8 mouse cellular contexts compared by ENCODE assay signal in the genomic region with DNA sequence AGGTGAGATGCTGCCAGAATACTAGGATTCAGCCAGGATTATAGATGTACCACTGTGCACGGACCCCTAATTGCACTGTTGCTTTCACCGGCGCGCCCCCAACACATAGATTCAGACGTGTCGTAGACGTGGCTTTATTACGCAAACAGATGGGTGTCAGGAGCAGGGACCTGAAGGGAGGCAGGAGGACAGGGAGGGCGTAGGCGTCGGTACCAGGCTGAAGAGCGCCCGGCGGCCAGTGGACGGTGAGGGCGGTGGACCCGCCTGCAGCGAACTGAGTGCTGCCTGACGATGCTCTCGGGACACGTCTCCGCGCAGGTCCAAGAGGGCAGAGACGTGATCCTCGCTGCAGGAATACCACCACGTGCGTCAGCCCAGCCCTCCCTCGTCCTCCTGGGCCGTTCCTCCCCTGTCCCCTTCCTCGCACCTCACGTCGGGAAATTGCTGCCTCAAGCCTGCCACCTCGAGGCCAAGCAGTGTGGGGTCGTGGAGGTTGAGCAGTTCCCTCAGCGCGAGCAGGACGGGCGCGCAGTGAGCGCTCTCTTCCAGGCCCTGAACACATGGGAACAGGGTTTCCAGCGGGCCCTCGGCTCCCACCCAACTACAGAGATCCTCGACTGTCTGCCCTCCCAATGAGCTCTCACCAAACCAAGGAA. TPM values are rescaled to one million over a fixed set of nuclear protein-coding genes. Genes with fewer than 3 reads are reported as not detected.
DNase-seq lines count a peak whose midpoint lies in the region; ATAC-seq and TF ChIP-seq lines count a peak whose summit lies in the region.

Gene 4931428F04Rik (minus strand): TSS at position 60 of the 656 bp plus-strand sequence.

- no peaks in the 10 kb centered on the region for H3K36me3 ChIP-seq in lung, embryonic 15.5 days

- peak; percentile 31 for ATAC-seq in lung, embryonic 15.5 days (ENCODE audit: borderline replicate concordance, extremely low read depth, low FRiP score, low TSS enrichment)

- peak within 1 kb of the TSS; percentile 65 for H3K27ac ChIP-seq in lung, embryonic 15.5 days
- H3K27ac ChIP-seq in olfactory bulb, adult 2 months (ENCODE audit: insufficient read depth, low read depth, low read length) = peak within 1 kb of the TSS; percentile 78

- WGBS in lung, embryonic 15.5 days = 3% methylated on average over 43 of the region's 43 CpGs
- 3% methylated on average over 43 of the region's 43 CpGs for WGBS in olfactory bulb, adult 2 months

- no peak for TF ChIP-seq CTCF in olfactory bulb, adult 2 months (IDR thresholded peaks at IDR 0.05; ENCODE audit: insufficient read depth, low read depth, low read length)

- H3K4me2 ChIP-seq in lung, embryonic 15.5 days = peak within 1 kb of the TSS; percentile 88

- DNase-seq in right cerebral cortex, adult 18-20 months = peak; percentile 60
- DNase-seq in right cerebral cortex, postnatal 36 days (ENCODE audit: low spot score in 2 of 2) = no peak
- peak; percentile 75 for DNase-seq in cerebellum, adult 8-10 months
- DNase-seq in forelimb bud, embryonic 11.5 days (ENCODE audit: low read depth, low spot score) = peak; percentile 57
- peak in 1 of 2 experiments; percentile 54 for DNase-seq in layer of hippocampus, adult 18-20 months (ENCODE audit: low spot score in 2 of 2)
- no peak for DNase-seq in natural killer cell, adult 2 months (ENCODE audit: low spot score in 2 of 2)

- H3K27me3 ChIP-seq in lung, embryonic 15.5 days = peaks cover 12% of the 10 kb centered on the region

- peak within 1 kb of the TSS; percentile 50 for H3K9ac ChIP-seq in lung, embryonic 15.5 days

- no peaks in the 10 kb centered on the region for H3K9me3 ChIP-seq in lung, embryonic 15.5 days

- H3K4me3 ChIP-seq in lung, embryonic 15.5 days = peak within 1 kb of the TSS; percentile 56
- H3K4me3 ChIP-seq in olfactory bulb, adult 2 months (ENCODE audit: insufficient read depth, low read depth, low read length) = peak within 1 kb of the TSS; percentile 73

- no peak for TF ChIP-seq POLR2A in olfactory bulb, adult 2 months (IDR thresholded peaks at IDR 0.05; ENCODE audit: insufficient read depth, low read depth, low read length)

- peaks cover 34% of the 10 kb centered on the region for H3K4me1 ChIP-seq in lung, embryonic 15.5 days
- H3K4me1 ChIP-seq in olfactory bulb, adult 2 months (ENCODE audit: control insufficient read depth, insufficient read depth, low read length) = peaks cover 22% of the 10 kb centered on the region

RNA-seq across cellular contexts. Expression of gene 4931428F04Rik, which starts in this region (rescaled TPM):
- total RNA-seq in layer of hippocampus, adult 18-20 months (2021) = 10 to 100 TPM; 19.2 to 23.5 TPM
- 9.7 and 10.0 TPM in 2 replicates for polyA plus RNA-seq in lung, embryonic 15.5 days (2015; fragmentation: Nextera tagmentation; extraction: Ambion mirVana)
- polyA plus RNA-seq in olfactory bulb, adult 2 months (2012; ENCODE audit: insufficient read depth, insufficient read length, low replicate concordance, missing spikeins) = not detected in 2 replicates

Comparison
In these comparisons a context has a peak if more than half of its experiments do, and no peak if none do; other contexts are left out.
1. RNA of gene 4931428F04Rik (polyA plus RNA-seq): 9.7 to 10.0 TPM in lung, embryonic 15.5 days; not detected in olfactory bulb, adult 2 months; every median in the first group is over 10 times any median in the second.
2. DNase-seq: peak in right cerebral cortex, adult 18-20 months (single experiment), cerebellum, adult 8-10 months (single experiment) and forelimb bud, embryonic 11.5 days (single experiment); none in right cerebral cortex, postnatal 36 days (0 of 2) and natural killer cell, adult 2 months (0 of 2).